Mouse (Mus musculus) E14TG2a.4 (cell line): Measurements from ENCODE around the gene Celf5.

Experiments used
- H3K27me3 ChIP-seq: 2 replicates; pipeline ENCODE4 v1.6.1; 2014; ENCODE audit warnings: low read length, control low read depth; ENCODE audit not compliant: insufficient read depth
- H3K36me3 ChIP-seq: 2 replicates; pipeline ENCODE4 v1.6.1; 2014; ENCODE audit warnings: low read length, control low read depth; ENCODE audit not compliant: insufficient read depth
- H3K4me1 ChIP-seq: replicated peaks from 2 replicates; pipeline ENCODE4 v1.6.1; 2014; ENCODE audit warnings: low read depth, low read length, control low read depth
- H3K4me3 ChIP-seq: replicated peaks from 2 replicates; pipeline ENCODE4 v1.5.1; 2014; ENCODE audit warnings: mild to moderate bottlenecking, low read length
- H3K9me3 ChIP-seq: 2 replicates; pipeline ENCODE4 v1.6.1; 2014; ENCODE audit warnings: low read length, control low read depth
- CTCF ChIP-seq: conservative IDR thresholded peaks from 2 replicates; pipeline ENCODE4 v1.5.1; 2014; ENCODE audit warnings: low read length
- NANOG ChIP-seq: IDR thresholded peaks from 2 replicates; pipeline ENCODE4 v1.6.1; 2014; ENCODE audit warnings: borderline replicate concordance, low read length, mixed read lengths
- POU5F1 ChIP-seq: IDR thresholded peaks from 2 replicates; pipeline ENCODE4 v1.6.1; 2014; ENCODE audit warnings: low read length, borderline replicate concordance

Celf5 gene

DNA sequence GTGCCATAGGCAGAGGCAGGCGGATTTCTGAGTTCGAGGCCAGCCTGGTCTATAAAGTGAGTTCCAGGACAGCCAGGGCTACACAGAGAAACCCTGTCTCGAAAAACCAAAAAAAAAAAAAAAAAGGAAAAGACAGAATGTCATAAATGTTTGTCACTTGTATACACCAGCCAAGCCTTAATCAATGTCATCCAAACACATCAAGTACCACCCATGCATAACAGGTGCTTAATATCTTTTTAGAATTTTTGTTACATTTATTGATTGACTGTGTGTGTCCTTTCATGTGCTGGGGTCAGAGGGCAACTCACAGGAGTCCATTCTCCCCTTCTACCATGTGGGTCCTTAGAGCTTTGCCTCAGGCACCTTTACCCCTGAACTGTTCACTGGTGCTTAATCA, 17.5 kb upstream of the Celf5 start, which contains the start of gene S1pr4:
TSS of gene S1pr4 (minus strand) at position 101 of the 400 bp plus-strand sequence.
- H3K4me3 ChIP-seq, result peak within 1 kb of the TSS; percentile 74
- H3K36me3 ChIP-seq, result peaks cover 41% of the 10 kb centered on the region
- TF ChIP-seq POU5F1 (no peak), CTCF (no peak), NANOG (no peak)
- H3K9me3 ChIP-seq, result peaks cover 2% of the 10 kb centered on the region; the same call in 1 of the 2 replicates
- H3K4me1 ChIP-seq, result peaks cover 70% of the 10 kb centered on the region
- H3K27me3 ChIP-seq, result no peaks in the 10 kb centered on the region

- Histone ChIP-seq H3K4me3 (peak overlapping the region; percentile 74), H3K27me3 (no peaks in the 10 kb centered on the region), H3K4me1 (peaks cover 75% of the 10 kb centered on the region), H3K36me3 (peaks cover 42% of the 10 kb centered on the region), H3K9me3 (no peaks in the 10 kb centered on the region)
- TF ChIP-seq NANOG (no peak), POU5F1 (no peak), CTCF (no peak)
Observed at GRCm38 (mm10) chr10:81499250-81499901, 16.9 kb upstream of the Celf5 start.

GRCm38 (mm10) chr10:81498316-81499249, 16.1 kb upstream of the Celf5 start:
- TF ChIP-seq POU5F1 (no peak), CTCF (no peak), NANOG (no peak)
- Histone ChIP-seq H3K4me3 (peak overlapping the region; percentile 74), H3K4me1 (peaks cover 75% of the 10 kb centered on the region), H3K27me3 (no peaks in the 10 kb centered on the region), H3K9me3 (no peaks in the 10 kb centered on the region), H3K36me3 (peaks cover 42% of the 10 kb centered on the region)

GRCm38 (mm10) chr10:81497401-81498270, 15.1 kb upstream of the Celf5 start:
- peaks cover 75% of the 10 kb centered on the region for H3K4me1 ChIP-seq
- H3K9me3 ChIP-seq, result no peaks in the 10 kb centered on the region
- H3K36me3 ChIP-seq, result peaks cover 43% of the 10 kb centered on the region
- H3K4me3 ChIP-seq, result no peak overlapping the region
- TF ChIP-seq CTCF, result no peak
- no peak for TF ChIP-seq POU5F1
- TF ChIP-seq NANOG, result no peak
- no peaks in the 10 kb centered on the region for H3K27me3 ChIP-seq

- Histone ChIP-seq H3K27me3 (no peaks in the 10 kb centered on the region), H3K9me3 (no peaks in the 10 kb centered on the region), H3K4me1 (peaks cover 72% of the 10 kb centered on the region), H3K4me3 (peak overlapping the region; percentile 97), H3K36me3 (peaks cover 44% of the 10 kb centered on the region)
- TF ChIP-seq POU5F1 (no peak), NANOG (no peak), CTCF (no peak)
Observed at GRCm38 (mm10) chr10:81496969-81497368, 14.5 kb upstream of the Celf5 start.

DNA sequence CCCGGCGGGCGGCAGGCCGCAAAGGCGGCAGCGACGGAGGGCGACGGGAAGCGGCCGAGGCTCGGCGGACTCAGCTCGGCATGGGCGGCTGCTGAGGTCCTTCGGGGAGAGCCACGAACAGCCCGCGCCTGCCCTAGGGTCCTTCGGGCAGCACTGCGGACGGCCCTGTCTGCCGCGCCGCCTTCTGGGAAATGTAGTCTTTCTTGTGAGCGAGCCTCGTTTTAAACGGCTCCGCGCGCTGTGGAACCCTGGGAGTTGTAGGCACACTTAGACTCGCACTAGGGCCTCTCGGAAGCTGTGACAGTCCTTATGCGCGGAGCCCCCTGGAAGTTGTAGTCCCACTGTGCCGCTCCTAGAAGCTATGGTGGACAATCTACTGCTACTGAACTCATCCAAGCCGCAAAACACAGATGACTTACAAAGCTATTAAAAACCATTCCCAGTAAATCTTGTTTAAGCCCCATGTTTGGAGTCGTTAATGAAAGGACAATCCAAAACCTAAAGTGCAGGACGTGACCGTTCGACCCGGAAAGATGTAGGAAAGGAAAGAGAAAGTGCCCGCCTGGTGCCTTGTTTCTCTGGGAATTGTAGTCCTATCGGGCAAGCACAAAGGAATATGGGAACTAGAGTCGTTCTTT, 13.9 kb upstream of the Celf5 start, which contains the start of gene Ncln:
TSS of gene Ncln (minus strand) at position 129 of the 638 bp plus-strand sequence.
- H3K36me3 ChIP-seq, result peaks cover 44% of the 10 kb centered on the region
- peaks cover 70% of the 10 kb centered on the region for H3K4me1 ChIP-seq
- no peaks in the 10 kb centered on the region for H3K9me3 ChIP-seq
- no peaks in the 10 kb centered on the region for H3K27me3 ChIP-seq
- no peak for TF ChIP-seq NANOG
- TF ChIP-seq POU5F1, result no peak
- no peak for TF ChIP-seq CTCF
- peak within 1 kb of the TSS; percentile 97 for H3K4me3 ChIP-seq

DNA sequence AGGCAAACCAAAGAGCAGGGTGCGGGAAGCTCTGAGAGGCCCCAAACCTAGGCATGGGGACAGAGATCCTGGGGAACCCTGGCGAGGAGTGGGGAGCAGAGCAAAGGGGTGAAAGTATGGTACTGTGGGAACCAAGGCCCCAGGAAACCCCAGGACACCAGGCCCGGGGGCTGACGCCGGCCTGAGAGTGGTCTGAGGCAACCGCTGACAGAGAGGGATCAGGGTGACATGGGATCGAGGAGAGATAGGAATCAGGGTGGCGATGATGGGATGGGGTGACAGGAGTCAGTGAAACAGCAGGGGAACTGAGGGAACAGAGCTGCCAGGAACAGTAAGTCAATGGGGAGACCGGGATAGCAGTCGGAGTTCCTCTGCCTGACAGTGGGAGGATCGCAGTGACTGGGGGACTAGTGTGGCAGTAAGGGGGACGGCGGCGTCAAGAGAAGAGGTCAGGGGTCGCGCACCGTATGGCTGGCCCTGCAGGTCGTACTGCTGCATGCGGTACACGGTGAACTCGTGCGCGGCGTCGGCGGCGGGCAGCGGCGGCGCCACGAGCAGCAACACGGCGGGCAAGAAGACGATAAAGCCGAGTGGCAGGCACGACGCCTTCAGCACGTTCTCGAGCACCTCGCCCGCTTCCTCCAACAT, 13.2 kb upstream of the Celf5 start:
- H3K4me1 ChIP-seq, result peaks cover 75% of the 10 kb centered on the region
- no peaks in the 10 kb centered on the region for H3K9me3 ChIP-seq
- H3K4me3 ChIP-seq, result peak overlapping the region; percentile 97
- no peaks in the 10 kb centered on the region for H3K27me3 ChIP-seq
- peaks cover 46% of the 10 kb centered on the region for H3K36me3 ChIP-seq
- TF ChIP-seq NANOG, result no peak
- TF ChIP-seq CTCF, result no peak
- no peak for TF ChIP-seq POU5F1
